Mouse (Mus musculus) limb, embryonic 14.5 days (tissue): Measurements from ENCODE around the gene Tdrd12. TPM values are rescaled to one million over a fixed set of nuclear protein-coding genes. Genes with fewer than 3 reads are reported as not detected.

Source experiments
- ATAC-seq: fragments of 200-750 bp; cut with Nextera tagmentation; 2 replicates; pipeline ENCODE4 v1.8.0; 2017; ENCODE audit warnings: low read depth, moderate number of reproducible peaks, moderate TSS enrichment; ENCODE audit not compliant: low FRiP score
- DNase-seq: peaks from one replicate; pipeline ENCODE4 v3.0.0-alpha.2; 2015; ENCODE audit warnings: low spot score
- H3K27ac ChIP-seq: fragments of 300-500 bp; sonication (generic); replicated peaks from 2 replicates; pipeline ENCODE4 v1.5.1; 2014; ENCODE audit warnings: low read depth, mild to moderate bottlenecking, low read length, moderate library complexity, mixed read lengths
- H3K27me3 ChIP-seq: fragments of 300-500 bp; sonication (generic); 2 replicates; pipeline ENCODE4 v1.6.1; 2014; ENCODE audit warnings: low read length, mixed read lengths; ENCODE audit not compliant: control insufficient read depth, insufficient read depth
- H3K36me3 ChIP-seq: fragments of 300-500 bp; sonication (generic); 2 replicates; pipeline ENCODE4 v1.6.1; 2014; ENCODE audit warnings: mild to moderate bottlenecking, low read length, moderate library complexity, mixed read lengths; ENCODE audit not compliant: control insufficient read depth, insufficient read depth
- H3K4me1 ChIP-seq: fragments of 300-500 bp; sonication (generic); 2 replicates; pipeline ENCODE4 v1.6.1; 2014; ENCODE audit warnings: antibody characterized with exemption, low read length, mixed read lengths; ENCODE audit not compliant: control insufficient read depth, insufficient read depth
- H3K4me2 ChIP-seq: fragments of 300-500 bp; sonication (generic); replicated peaks from 2 replicates; pipeline ENCODE4 v1.6.1; 2014; ENCODE audit warnings: low read depth, mild to moderate bottlenecking, low read length, moderate library complexity; ENCODE audit not compliant: severe bottlenecking
- H3K4me3 ChIP-seq: fragments of 300-500 bp; sonication (generic); replicated peaks from 2 replicates; pipeline ENCODE4 v1.5.1; 2014; ENCODE audit warnings: low read length
- H3K9ac ChIP-seq: fragments of 300-500 bp; sonication (generic); 2 replicates; pipeline ENCODE4 v1.6.1; 2014; ENCODE audit warnings: mild to moderate bottlenecking, low read depth, low read length, moderate library complexity; ENCODE audit not compliant: severe bottlenecking
- H3K9me3 ChIP-seq: fragments of 300-500 bp; sonication (generic); 2 replicates; pipeline ENCODE4 v1.6.1; 2016; ENCODE audit warnings: low read length; ENCODE audit not compliant: control insufficient read depth
- POLR2A ChIP-seq: fragments of 200-500 bp; IDR thresholded peaks from 2 replicates; pipeline ENCODE4 v1.8.0; 2012; ENCODE audit warnings: inconsistent platforms, mild to moderate bottlenecking, moderate library complexity, borderline replicate concordance; ENCODE audit not compliant: insufficient read depth, insufficient read length; ENCODE audit errors: extremely low read depth
- WGBS: fragments of 180-500 bp; shearing (Covaris S2); extraction: QIAGEN DNeasy Blood & Tissue Kit; methylation state at CpG from one replicate; pipeline ENCODE4 v1.1.7; 2014; 5-methylcytosine and 5-hydroxymethylcytosine counted together
- polyA plus RNA-seq, 2 experiments: library from polyadenylated mRNA; depleted of rRNA in 1 of 2; stranded (reverse) in 1 of 2; unstranded in 1 of 2; fragments of >200 nt; fragmentation: Nextera tagmentation in 1 of 2; extraction: Ambion mirVana in 1 of 2; gene quantifications; 2 replicates each; pipeline versions ENCODE4 v1.2.1 to v1.2.3; 2012 to 2014

Tdrd12 gene
- polyA plus RNA-seq, 2 experiments = 0.55 to 0.63 TPM

GRCm38 (mm10) chr7:35564067-35564865 is 26.7 kb upstream of the Tdrd12 start:
- Histone ChIP-seq H3K4me1 (no peaks in the 10 kb centered on the region), H3K4me3 (no peak overlapping the region), H3K27ac (no peak overlapping the region), H3K36me3 (no peaks in the 10 kb centered on the region), H3K9me3 (no peaks in the 10 kb centered on the region), H3K9ac (no peak overlapping the region), H3K4me2 (no peak overlapping the region), H3K27me3 (no peaks in the 10 kb centered on the region)
- DNase-seq = no peak
- WGBS = 86% methylated on average over 2 of the region's 2 CpGs
- no peak for TF ChIP-seq POLR2A
- no peak for ATAC-seq

- TF ChIP-seq POLR2A = no peak
- Histone ChIP-seq H3K9ac (no peak overlapping the region), H3K9me3 (no peaks in the 10 kb centered on the region), H3K27ac (no peak overlapping the region), H3K4me2 (no peak overlapping the region), H3K36me3 (no peaks in the 10 kb centered on the region), H3K4me1 (no peaks in the 10 kb centered on the region), H3K4me3 (no peak overlapping the region), H3K27me3 (no peaks in the 10 kb centered on the region)
- ATAC-seq (no peak), DNase-seq (no peak)
- 65% methylated on average over 11 of the region's 11 CpGs for WGBS
These were observed 25.5 kb upstream of the Tdrd12 start for GRCm38 (mm10) chr7:35563071-35563470.

- Histone ChIP-seq H3K9ac (no peak overlapping the region), H3K36me3 (no peaks in the 10 kb centered on the region), H3K9me3 (no peaks in the 10 kb centered on the region), H3K4me3 (no peak overlapping the region), H3K27ac (no peak overlapping the region), H3K27me3 (no peaks in the 10 kb centered on the region), H3K4me1 (0 out of 2 replicates have a peak, but pooled peaks cover 3% of the 10 kb centered on the region), H3K4me2 (no peak overlapping the region)
- 89% methylated on average over 3 of the region's 3 CpGs for WGBS
- no peak for TF ChIP-seq POLR2A
- DNase-seq (no peak), ATAC-seq (no peak)
These were observed 22.3 kb upstream of the Tdrd12 start for GRCm38 (mm10) chr7:35559838-35560237.

DNA sequence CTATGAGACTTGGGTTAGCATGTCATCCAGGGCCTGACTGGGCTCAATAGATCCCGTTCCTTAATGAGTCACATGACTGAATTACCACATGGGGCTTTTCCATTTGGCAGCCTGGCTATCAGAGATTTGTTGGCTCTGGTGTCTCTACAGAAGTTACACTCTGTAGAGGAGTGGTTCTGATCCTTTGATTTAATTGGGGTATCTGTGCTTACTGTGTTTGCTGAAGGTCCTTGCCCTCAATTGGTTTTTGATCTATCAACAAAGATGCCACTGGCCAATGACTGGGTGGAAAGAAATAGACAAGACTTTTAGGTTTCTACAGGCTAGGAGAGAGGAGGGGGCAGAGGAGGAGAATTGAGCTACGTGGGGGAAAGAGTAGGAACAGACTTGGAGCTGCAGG is 21.1 kb upstream of the Tdrd12 start:
- H3K4me2 ChIP-seq = no peak overlapping the region
- no peaks in the 10 kb centered on the region for H3K36me3 ChIP-seq
- no peak overlapping the region for H3K4me3 ChIP-seq
- 47% methylated on average over 2 of the region's 2 CpGs for WGBS
- peaks cover 7% of the 10 kb centered on the region; the same call in 1 of the 2 replicates for H3K4me1 ChIP-seq
- H3K9ac ChIP-seq = no peak overlapping the region
- no peaks in the 10 kb centered on the region for H3K9me3 ChIP-seq
- H3K27ac ChIP-seq = no peak overlapping the region
- H3K27me3 ChIP-seq = no peaks in the 10 kb centered on the region
- no peak for ATAC-seq
- no peak for TF ChIP-seq POLR2A
- DNase-seq = no peak

DNA sequence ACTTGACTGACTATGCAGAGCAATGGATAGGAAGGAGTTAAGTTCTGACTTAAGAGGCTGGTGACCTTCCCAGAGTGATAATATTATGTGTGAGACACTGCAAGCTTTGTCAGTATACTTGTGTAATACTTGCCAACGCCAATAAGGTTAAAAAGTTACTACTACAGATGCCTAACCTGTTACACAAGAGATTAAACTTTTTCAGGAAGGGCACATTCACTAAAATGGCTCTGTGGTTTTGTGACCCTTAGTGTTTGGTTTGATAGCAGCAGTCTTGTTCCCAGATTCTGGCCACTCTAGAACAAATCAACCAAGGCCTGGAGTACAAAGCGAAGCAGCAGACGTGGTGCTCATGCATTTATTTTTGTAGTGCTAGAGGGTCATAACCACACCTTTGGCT is 20.0 kb upstream of the Tdrd12 start:
- 80% methylated on average over 3 of the region's 3 CpGs for WGBS
- Histone ChIP-seq H3K9me3 (no peaks in the 10 kb centered on the region), H3K27me3 (no peaks in the 10 kb centered on the region), H3K27ac (no peak overlapping the region), H3K4me3 (no peak overlapping the region), H3K9ac (no peak overlapping the region), H3K36me3 (no peaks in the 10 kb centered on the region), H3K4me1 (peaks cover 7% of the 10 kb centered on the region; the same call in 1 of the 2 replicates), H3K4me2 (no peak overlapping the region)
- TF ChIP-seq POLR2A = no peak
- ATAC-seq (no peak), DNase-seq (no peak)
